Mouse (Mus musculus) spleen, adult 12 weeks (tissue): ENCODE measurements around the gene Man2a1.

Experiments
- DNase-seq: peaks from one replicate; pipeline ENCODE4 v3.0.0; 2022; ENCODE audit warnings: low spot score

The Man2a1 gene

DNA sequence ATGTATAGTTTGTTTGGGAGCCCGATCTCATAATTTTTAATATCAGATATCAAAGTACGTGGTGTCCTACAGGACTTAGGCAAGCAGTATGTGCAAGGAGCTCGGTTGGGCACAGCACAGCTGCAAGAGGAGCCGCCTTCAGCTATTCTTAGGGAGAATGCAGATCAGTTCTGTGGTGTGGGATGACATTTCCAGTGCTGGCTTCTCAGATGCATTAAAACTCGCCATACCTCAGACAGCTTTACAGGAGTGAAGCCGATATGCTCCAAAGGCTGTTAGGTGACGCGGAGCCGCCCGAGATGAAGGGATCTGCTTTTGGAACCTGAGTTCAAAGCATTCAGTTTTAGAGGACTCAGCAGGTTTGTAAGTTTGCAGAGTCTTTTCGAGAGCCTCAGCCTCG, 30.0 kb downstream of the Man2a1 start:
- DNase-seq: no peak

- no peak for DNase-seq
These were observed 37.5 kb downstream of the Man2a1 start for GRCm38 (mm10) chr17:64637868-64638537.

GRCm38 (mm10) chr17:64641376-64641775, 40.8 kb downstream of the Man2a1 start:
- DNase-seq: no peak

DNA sequence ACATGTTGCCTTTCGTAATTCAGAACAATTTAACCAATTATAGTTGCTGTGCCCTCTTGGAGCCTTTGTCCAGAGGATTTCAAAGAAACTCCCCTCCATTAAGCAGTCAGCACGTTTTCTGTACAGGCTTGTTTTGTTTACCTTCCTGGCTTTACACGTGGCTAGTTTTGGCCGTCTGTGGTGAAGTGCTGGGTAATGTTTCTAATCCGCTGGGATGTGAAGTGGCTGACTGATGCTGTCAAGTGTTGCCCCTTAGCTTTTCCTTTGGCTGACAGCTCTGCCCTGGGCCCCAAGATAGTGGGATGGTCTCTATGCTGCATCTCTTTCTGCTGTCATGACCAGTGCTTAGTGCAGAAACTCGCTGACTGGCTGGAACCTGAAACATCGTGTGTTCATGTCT, 43.1 kb downstream of the Man2a1 start:
- no peak for DNase-seq

DNA sequence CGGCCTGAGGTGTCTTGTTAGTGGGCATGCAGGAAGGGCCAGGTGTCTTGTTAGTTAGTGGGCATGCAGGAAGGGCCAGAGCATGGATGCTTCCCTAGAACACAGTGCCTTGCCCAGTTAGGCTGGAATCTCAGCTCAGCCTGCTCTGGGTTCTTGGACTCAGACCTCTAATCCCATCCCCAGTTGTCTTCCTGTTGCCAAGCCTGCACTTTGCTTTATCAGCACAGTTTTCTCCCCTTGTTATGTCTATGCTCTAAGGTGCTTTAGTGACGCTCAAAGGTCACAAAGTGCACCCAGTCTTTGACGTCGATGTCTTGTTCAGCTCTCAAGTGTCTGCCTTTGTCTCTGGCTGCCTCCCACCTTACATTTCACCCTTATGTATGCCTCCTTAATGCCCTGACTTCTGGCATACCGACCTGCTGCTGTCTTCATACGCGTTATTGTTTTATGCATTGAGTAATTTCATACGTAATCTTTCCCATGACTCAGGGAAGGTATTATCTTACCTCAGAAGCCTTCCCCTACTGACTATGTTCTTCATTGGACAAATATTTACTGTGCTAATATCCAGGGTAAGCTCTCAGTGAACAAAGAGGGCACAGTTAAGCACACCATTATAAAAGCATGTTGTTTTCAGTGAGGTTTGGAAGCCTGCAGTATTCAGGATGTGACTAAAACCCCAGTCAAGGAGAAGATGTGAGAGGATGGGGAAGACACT, 44.5 kb downstream of the Man2a1 start:
- no peak for DNase-seq

DNA sequence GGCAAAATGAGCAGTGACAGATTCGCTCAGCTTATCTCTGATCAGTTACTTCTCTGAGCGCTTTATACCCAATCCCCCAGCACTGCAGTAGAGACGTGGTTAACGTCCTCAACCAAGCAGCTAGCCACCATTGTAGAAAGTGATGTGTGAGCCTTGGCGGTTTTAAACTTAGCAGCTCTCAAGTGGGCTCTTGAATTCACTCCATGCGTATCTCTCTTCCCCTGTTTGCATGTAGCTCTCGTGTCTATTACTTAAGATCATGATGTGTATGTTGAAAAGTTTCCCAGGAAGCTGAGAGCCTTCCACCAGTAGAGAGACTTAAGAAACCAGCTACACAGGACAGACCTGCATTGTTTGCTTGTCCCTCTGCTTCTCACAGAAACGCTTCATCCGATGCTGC, 46.9 kb downstream of the Man2a1 start:
- DNase-seq: no peak

- DNase-seq: no peak
These were observed 50.2 kb downstream of the Man2a1 start for GRCm38 (mm10) chr17:64650702-64651101.

DNA sequence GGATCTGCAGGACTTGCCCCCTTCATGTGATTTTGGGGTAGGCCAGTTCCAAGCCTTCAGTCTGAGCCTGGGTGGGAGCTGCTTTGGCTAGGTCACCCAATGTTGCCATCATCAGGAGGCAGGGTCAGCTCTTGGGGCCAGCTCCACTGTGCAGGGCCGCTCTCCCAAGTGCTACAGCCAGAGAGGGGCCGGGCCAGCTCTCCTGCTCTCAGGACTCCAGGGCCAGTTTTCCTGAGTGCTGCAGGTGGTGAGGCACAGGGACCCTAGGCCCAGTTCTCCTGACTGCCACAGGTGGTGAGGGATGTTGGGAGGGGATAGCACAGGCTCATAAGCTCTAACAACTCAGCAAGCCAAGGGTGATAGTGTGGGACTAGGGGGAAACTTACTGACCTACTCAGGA, 53.1 kb downstream of the Man2a1 start:
- no peak for DNase-seq

DNA sequence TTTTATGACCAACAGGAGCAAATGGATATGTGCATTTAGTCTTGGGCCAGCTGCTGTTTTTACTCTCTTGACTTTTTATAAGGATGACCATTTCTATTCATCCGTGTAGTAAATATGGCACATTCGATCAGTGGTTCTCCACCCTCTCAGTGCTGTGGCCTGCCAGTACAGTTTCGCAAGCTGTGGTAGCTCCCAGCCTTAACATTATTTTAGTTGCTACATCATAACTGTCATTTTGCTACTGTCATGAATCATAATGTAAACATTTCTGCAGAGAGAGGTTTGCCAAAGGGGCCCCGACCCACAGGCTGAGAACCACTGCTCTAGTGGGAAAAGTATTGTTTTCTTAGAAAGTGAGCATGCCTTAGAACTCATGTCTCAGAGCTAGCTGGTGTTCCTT, 59.1 kb downstream of the Man2a1 start:
- no peak for DNase-seq

GRCm38 (mm10) chr17:64666518-64666917, 66.0 kb downstream of the Man2a1 start:
- DNase-seq: no peak

DNA sequence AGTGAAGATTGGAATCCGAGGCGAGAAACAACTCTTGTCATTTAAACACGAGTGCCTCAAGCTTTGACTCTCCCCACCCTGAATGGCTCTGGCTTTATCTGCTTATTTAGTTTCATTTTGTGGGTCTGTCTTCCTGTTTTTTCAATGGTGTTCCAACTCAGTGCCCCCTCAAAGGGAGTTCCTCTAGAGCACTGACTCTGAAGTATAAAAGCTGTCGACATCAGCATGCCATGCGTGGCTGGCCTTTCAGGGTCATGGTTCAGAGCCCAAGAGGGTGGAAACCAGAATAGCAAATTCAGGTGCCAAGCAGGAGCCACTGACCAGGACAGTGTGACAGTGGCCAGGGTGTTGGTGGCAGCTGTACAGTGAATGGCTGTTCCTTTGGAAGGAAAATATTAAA, 68.0 kb downstream of the Man2a1 start:
- DNase-seq: peak; percentile 22

DNA sequence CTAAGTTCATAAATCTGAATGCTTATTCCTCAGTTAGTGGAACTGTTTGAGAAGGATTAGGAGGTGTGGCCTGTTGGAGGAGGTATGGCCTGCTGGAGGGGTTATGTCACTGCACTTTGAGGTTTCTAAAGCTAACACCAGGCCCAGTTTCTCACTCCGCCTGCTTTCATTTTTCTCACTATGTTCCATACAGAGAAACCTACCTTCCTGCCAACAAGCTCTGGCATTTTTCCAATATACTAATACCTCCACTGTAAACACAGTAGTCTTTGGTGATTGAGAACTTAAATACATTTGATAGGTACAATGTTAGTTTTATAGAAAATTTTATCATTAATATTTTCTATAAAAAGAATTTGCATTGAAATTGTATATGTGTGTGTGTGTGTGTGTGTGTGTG, 73.9 kb downstream of the Man2a1 start:
- DNase-seq: no peak

DNA sequence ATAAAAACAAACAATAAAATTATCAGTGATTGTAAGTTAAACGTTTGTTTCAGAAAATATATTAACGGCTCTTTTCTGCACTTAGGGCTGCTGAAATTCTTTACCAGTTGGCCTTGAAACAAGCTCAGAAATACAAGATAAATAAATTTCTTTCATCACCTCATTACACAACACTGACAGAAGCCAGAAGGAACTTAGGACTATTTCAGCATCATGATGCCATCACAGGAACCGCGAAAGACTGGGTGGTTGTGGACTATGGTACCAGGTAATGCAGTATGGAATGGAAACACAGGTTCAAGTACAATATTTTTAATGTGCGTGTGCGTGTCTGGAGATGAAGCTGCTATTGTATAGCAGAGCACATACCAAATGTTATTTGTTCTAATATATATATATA, 74.4 kb downstream of the Man2a1 start:
- no peak for DNase-seq

DNA sequence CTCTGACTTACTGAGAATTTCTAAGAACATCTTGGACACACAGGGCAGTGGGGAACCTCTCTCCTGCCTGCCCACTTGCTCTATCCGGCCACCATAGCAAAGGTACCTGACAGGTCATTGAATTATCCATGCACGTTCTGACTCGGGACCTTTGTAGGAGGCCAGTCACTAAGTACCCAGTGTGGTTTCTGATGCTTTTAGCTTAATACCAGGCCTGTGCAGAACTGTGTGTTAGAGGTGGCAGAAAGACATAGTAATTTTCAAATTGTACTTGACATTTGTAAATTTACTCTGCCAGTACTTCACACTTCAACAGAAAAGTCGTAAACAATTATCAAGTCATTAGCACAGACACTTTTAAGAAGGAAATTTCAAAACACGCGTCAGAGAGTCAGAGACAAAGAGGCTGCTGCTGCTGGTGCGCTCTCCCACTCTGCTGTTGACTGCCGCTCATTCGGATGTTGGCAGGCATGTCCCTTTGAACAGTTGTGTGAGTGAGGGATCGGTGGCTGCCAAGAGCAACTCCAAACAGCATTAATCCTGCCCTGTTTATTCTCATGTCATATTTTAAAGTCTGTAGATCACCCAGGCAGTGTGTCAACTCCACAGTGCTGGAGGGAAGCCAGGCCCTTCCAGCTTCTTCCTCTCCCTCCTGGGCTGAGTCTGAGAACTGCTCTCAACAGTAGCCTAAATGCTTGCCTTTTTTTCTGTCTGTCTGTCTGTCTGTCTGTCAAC, 76.4 kb downstream of the Man2a1 start:
- DNase-seq: no peak

- DNase-seq: no peak
These were observed 80.9 kb downstream of the Man2a1 start for GRCm38 (mm10) chr17:64681461-64681860.

DNA sequence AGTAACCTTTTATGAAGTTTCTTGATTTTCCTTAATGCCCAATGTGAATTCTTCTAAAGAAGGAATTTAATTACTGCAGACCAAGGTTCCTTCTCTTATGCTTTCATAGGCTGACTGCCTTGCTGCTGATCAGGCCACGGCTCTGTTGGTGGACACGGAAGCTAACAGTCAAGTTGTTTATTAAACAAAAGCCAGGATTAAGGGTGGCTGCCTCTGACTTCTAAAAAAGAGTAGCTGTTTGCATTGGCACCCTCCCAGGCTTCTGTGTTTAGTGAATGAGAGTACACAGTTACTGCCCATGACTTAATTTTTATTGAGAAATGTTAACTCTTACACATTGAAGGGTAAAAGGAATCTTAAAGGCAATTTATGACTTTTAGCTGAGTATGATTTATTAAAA, 81.4 kb downstream of the Man2a1 start:
- no peak for DNase-seq

GRCm38 (mm10) chr17:64684088-64684487, 83.6 kb downstream of the Man2a1 start:
- no peak for DNase-seq

GRCm38 (mm10) chr17:64685216-64685903, 84.8 kb downstream of the Man2a1 start:
- DNase-seq: no peak

DNA sequence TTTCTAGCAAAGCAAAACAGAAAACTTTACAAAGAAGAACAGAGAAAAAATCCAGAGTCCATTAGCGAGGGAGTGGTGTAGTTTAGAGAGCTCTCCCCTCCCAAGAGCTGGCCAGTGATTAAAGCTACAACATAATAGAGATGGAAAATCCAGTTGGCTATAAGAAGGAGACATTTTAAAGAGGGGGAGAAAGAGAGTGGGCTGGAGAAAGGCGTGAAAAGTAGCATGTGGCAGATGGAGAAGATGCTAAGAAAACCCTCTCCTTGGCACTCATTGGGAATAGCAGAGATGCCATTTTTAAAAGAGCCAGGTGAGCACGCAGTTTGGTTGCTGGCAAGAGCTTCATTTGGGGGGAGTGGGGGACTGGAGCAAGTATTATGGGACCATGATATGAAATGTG, 89.1 kb downstream of the Man2a1 start:
- no peak for DNase-seq

DNA sequence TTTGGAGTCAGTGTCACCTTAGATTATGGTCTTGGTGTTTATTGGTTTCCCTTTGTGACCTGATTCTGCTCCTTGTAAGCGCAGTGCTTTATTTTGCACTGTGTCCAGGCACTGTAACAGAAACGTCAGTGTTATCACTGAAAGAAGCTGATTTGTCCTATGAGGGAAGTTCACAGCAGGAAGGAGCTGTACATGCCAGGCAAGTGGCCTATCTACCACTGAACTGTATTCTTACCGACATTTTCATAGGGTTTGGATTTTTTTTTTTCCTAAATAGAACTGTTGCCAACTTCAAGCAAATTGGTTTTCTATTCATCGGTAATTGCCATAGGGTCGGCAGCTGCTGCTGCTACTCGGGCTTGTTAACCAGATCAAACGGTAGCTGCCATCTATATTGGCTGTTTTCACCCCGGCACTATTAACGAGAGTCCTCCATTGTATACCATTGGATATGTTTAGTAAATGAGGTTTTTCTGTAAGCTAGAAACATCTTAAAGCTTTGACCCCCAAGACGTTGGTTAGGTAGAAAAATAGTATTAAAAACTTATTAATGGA, 96.8 kb downstream of the Man2a1 start:
- DNase-seq: no peak

DNA sequence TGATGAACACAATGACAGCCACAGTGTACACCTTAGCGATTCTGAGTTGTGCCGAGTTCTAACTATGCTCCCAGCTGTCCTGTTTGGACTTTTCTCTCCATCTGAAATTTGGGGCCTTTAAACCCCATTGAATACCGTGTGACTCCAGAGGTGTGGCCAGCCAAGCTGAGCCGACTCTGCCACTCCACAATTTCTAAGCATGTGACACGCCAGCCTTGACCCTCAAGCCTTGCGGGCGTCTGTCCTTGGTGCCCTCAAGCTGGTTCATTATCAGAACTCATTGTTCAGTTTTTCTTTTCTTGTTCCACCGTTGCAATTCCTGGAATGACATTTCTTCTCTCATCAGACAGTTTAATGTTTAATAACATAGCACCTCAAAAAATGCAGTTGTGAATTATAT, 98.0 kb downstream of the Man2a1 start:
- DNase-seq: no peak

- DNase-seq: no peak
These were observed 103.2 kb downstream of the Man2a1 start for GRCm38 (mm10) chr17:64703649-64704230.
